Mouse (Mus musculus): ENCODE data around the gene Ano10.
"Not testable (repeated sequence)": the region's sequence is repeated elsewhere in the genome, so short reads cannot be mapped to it uniquely, and the experiment has no call there.

The Ano10 gene

GRCm38 (mm10) chr9:122294242-122294881, at the start of gene Ano10:
Ano10 (minus strand) TSS chr9:122294423.
- DNase-seq (ENCODE audit: low spot score in 2 of 2): peak; percentile 84 to 90

DNA sequence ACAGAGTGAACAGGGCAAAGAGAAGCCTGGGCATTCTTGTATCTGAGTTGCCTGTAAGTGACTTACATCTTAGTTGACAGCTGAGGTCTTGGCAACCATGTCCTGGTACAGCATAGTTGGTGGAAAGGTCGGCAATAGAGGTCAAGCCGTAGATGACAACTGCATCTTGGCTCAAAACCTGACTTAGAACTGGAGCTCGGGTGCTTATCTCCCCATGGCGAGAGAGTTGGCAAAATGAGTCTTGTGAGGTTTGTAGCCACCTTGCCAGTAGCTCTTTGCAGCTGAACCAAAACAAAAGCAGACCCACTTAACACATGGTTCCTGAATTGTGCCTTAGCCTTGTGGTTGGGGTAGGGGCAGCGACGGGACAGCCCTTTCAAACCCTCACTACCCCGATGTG, 49.2 kb upstream of the Ano10 start:
- no peak for DNase-seq (ENCODE audit: low spot score in 2 of 2)

- no peak for DNase-seq (ENCODE audit: low spot score in 2 of 2)
Observed at GRCm38 (mm10) chr9:122339972-122340371, 45.7 kb upstream of the Ano10 start.

DNA sequence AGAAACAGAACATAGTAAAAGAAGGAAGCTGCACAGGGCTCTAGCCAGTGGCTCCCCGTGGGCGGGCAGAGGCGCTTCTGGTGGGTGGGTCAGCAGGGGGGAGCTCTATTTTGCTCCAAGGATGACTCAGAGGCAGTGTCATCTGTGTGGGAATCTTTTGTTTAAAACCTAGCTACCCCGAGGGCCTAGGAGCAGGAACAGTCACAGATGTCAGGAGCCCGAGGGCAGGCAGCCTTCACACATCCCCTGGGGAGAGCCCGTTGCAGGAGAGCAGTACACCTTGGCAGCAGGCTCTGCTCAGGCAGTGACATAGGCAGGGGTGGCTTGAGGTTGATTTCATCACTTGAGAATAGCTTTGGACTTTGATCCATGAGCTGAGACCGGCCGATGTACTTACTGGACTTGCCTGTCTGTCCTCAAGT, 43.3 kb upstream of the Ano10 start:
- DNase-seq (ENCODE audit: low spot score in 2 of 2): no peak

GRCm38 (mm10) chr9:122336677-122337076, 42.5 kb upstream of the Ano10 start:
- DNase-seq (ENCODE audit: low spot score in 2 of 2): no peak

DNA sequence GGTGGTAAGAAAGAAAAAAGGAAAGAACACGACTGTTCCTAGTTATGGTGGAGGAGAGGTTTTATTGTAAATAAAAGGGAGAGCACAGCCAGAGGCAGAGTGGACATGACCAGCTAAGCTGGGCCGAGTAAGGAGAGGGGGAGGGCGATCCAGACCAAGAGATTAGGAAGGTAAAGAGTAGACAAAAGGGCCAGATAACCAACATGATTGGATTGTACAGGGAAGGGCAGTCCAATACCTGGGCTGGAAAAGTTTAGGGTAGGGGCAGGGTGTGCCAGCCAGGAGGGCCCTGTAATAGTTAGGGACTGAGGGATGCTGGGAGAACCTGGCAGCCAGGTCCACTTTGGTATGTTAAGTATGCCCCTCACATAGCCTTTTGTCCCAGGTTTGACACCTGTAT, 34.0 kb upstream of the Ano10 start:
- DNase-seq (ENCODE audit: low spot score in 2 of 2): no peak

DNA sequence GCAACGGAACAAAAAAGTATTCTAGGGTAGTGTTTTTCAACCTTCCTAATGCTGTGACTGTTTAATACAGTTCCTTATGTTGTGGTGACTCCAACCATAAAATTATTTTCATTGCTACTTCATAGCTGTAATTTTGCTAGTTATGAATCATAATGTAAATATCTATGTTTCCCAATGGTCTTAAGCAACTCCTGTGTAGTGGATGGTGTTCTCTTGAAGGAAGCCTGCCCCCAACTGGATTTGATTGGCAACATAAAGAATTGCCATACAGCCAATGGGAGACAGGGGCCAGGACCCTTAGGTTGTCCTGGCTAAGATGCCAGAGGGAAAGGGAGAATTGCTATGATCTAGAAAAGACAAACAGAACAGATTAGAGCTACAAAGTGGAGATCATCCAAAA, 31.8 kb upstream of the Ano10 start:
- DNase-seq (ENCODE audit: low spot score in 2 of 2): no peak

- no peak for DNase-seq (ENCODE audit: low spot score in 2 of 2)
Observed at GRCm38 (mm10) chr9:122322356-122322755, 28.1 kb upstream of the Ano10 start.

- DNase-seq (ENCODE audit: low spot score in 2 of 2): no peak
Observed at GRCm38 (mm10) chr9:122320626-122321025, 26.4 kb upstream of the Ano10 start.

- no peak for DNase-seq (ENCODE audit: low spot score in 2 of 2)
Observed at GRCm38 (mm10) chr9:122316562-122316961, 22.3 kb upstream of the Ano10 start.

DNA sequence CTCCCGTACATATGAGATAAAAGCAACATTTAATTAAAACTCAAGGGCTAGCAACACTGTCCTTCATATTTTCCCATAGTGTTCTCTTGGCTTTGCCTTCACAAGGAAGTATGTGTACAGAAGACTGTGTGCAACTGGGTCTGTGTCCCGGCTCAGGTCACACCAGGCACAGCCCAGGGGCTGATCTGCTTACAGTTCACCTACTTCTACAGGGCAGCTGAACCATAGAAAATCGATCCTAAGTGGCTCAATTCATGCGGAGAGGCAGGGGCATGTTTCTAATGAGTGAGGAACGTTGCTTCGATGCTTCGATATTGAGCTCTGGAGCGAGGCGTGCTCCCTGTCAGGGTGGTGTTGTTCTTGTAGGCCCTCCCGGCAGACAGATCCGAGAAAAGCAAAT, 21.3 kb upstream of the Ano10 start:
- no peak for DNase-seq (ENCODE audit: low spot score in 2 of 2)

- DNase-seq (ENCODE audit: low spot score in 2 of 2): no peak
Observed at GRCm38 (mm10) chr9:122314942-122315341, 20.7 kb upstream of the Ano10 start.

DNA sequence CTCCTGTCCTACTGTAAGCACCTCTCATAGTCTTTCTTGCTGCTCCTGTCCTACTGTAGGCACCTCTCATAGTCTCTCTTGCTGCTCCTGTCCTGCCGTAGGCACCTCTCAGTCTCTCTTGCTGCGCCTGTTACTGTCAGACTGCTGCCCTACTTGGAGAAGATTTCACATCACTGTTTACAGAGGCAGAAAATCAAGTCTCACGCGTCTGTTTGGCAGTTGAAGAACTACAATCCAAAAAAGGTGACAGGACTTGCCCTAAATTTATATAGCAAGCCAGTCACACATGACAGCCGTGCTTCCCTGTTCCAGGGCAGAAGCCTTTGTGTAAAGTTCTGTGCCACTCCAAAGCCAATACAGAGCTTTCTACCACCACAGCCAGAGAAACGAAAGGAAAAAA, 20.2 kb upstream of the Ano10 start:
- DNase-seq (ENCODE audit: low spot score in 2 of 2): no peak

DNA sequence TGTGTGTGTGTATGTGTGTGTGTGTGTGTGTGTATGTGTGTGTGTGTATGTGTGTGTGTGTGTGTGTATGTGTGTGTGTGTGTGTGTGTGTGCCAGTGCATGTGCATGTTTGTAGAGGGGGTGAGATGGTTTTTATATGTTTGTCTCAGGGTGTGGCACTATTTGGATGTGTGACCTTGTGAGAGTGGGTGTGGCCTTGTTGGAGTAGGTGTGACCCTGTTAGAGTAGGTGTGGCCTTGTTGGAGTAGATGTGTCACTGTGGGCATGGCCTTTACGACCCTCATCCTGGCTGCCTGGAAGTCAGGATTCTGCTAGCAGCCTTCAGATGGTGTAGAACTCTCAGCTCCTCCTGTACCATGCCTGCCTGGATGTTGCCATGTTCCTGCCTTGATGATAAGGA, 18.9 kb upstream of the Ano10 start:
- DNase-seq (ENCODE audit: low spot score in 2 of 2): not testable (repeated sequence)

DNA sequence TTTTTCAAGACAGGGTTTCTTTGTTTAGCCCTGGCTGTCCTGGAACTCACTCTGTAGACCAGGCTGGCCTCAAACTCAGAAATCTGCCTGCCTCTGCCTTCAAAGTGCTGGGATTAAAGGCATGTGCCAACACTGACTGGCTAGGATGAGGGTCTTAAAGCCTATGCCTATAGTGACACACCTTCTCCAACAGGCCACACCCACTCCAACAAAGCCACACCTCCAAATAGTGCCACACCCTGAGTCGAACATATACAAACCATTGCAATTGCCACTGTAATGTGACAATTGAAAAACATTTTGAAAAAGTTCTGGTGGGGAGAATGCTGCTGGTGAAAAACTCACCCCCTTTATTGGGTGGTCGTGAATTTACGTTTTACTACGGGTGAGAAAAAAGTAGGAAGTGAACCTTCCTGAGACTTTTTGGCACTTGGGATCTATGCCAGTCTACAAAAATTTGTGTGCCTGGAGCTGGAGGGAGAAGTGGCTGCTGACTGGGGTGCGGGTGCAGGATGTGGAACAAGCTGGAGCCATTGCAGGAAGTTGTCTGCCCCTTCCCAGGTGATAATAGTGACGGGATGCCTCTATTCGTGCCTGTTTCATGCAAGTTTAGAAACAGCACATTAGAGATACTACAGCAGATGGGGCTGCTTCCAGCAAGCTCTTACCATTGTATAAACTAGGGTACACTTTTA, 18.2 kb upstream of the Ano10 start:
- DNase-seq (ENCODE audit: low spot score in 2 of 2): no peak

- DNase-seq (ENCODE audit: low spot score in 2 of 2): no peak
Observed at GRCm38 (mm10) chr9:122311051-122311760, 17.0 kb upstream of the Ano10 start.

DNA sequence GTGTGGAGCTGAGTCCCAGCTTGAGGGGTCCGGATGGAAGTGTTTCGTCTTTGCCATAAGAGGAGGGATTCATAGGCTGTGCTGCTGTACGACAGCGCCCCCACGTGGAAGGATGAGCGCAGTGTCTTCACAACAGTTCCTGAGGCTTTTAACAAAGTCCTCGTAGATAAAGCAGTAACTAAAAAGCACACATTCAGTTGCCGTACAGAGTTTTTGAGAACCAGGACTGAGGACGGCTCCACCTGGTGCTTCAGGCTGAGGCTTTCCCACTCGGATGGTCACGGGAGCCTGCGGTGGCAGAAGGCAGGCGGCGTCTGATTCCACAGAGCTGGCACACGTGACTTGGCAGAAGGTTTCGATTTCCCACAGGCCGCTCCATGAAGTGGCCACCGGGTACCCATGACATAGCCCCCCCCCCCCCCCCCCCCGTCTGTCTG, 16.4 kb upstream of the Ano10 start:
- DNase-seq (ENCODE audit: low spot score in 2 of 2): peak; percentile 73 to 80

DNA sequence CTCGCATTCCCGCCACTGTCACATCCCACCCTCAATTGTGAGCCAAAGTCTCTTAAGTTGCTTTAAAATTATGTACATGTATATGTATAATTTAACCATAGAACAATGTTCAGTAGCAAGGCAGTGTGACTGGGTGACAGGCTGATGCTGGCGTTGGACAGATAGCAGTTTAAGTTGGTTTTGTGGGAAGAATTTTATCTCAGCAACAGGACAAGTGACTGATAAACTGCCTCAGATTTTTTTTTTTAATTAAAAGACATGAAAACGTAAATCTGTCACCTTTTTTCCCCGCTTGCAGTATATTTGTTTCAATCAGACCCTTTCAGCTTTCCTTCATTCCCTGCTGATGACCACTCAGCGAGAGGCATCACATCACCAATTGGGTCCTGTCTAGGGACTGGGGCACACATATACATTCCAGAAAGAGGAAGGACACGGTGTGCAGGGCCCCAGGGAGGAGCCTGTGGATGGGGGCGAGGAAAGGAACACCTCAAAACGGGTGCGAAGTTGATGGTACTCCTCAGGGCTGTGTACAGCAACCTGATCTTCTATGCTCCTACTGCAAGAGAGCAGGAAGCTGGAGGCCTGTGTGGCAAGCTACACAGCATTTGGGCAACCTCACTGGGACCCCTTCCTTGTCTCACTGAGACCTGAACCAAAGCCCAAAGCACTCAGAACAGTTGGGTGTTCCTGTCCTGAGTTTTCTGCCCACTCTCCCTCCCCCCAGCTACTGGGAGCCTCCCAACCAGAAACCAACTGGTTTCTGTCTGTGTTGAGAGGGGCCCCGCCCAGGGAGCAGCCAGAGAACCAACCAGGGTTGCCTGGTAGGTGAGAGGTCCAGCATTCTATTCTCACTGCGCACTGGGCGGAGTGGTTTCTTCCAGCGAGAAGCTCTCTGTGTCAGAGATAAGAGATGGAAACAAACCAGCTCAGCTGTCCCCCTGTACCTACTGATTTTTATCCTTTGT, 15.1 kb upstream of the Ano10 start:
- no peak for DNase-seq (ENCODE audit: low spot score in 2 of 2)

DNA sequence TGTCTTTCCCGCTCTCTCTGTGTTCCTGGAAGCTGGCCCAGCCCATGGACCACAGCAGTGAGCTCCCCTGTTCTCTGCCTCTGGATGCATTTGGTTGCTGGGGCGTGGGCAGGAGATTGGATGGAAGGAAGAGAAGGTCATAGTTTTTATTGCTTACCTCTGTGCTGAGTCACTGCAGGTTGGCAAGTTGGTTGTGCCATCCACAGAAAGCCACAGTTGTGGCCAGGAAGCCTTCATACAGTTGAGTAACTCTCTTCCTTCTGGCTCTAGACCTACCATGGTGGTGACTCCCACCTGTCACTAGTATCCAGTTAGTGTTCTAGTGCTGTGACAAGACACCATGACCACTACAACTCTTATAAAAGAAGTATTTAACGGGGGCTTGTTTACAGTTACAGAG, 11.1 kb upstream of the Ano10 start:
- DNase-seq (ENCODE audit: low spot score in 2 of 2): no peak

GRCm38 (mm10) chr9:122296169-122296568, 1.9 kb upstream of the Ano10 start:
- no peak for DNase-seq (ENCODE audit: low spot score in 2 of 2)

- no peak for DNase-seq (ENCODE audit: low spot score in 2 of 2)
Observed at GRCm38 (mm10) chr9:122295396-122295795, 1.2 kb upstream of the Ano10 start.

- DNase-seq (ENCODE audit: low spot score in 2 of 2): no peak
Observed at GRCm38 (mm10) chr9:122293865-122294241, 370 bp downstream of the Ano10 start.
